Comparison of ENCODE assay signal across 20 mouse cellular contexts in the genomic region with DNA sequence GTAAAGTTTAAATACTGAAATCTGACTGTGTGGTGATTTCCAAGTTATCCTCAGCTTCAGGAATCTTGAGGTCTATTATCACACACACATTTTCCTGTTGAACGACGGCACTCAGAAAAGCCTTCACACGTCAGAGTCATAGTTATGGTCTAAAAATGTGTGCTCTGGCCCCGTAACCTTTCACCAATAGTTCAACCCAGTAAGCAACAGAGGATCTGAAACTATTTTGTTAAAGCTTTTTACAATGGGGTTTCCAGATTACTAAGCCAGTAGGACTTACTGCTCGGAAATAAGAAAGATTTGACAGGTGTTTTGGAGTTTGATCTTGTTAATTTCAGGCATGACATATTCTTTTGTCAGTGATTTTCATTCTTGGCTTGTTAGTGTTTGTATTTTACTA.
"Had no signal": no experiment of that assay in that cellular context is flagged by ENCODE, and none has a peak within 500 bp of the region (broad histone marks: within the 10 kb centered on the region; RNA-seq: fewer than 3 reads in every experiment).

No protein-coding gene starts in this region.

- ATAC-seq: midbrain, embryonic 15.5 days had no signal

- H3K27ac ChIP-seq: kidney, embryonic 15.5 days; limb, embryonic 12.5 days; limb, embryonic 15.5 days; liver, embryonic 13.5 days; midbrain, embryonic 12.5 days; midbrain, embryonic 15.5 days; neural tube, embryonic 13.5 days; stomach, postnatal 0 days had no signal

- H3K27me3 ChIP-seq: kidney, embryonic 15.5 days; limb, embryonic 12.5 days; limb, embryonic 15.5 days; liver, embryonic 13.5 days; midbrain, embryonic 12.5 days; midbrain, embryonic 15.5 days; neural tube, embryonic 13.5 days had no signal

- H3K36me3 ChIP-seq: kidney, embryonic 15.5 days; limb, embryonic 12.5 days; limb, embryonic 15.5 days; liver, embryonic 13.5 days; midbrain, embryonic 12.5 days had no signal

- H3K4me3 ChIP-seq: kidney, embryonic 15.5 days; limb, embryonic 12.5 days; limb, embryonic 15.5 days; liver, embryonic 13.5 days; midbrain, embryonic 12.5 days; midbrain, embryonic 15.5 days; myocyte; neural tube, embryonic 13.5 days had no signal

- H3K9me3 ChIP-seq: kidney, embryonic 15.5 days; limb, embryonic 12.5 days; limb, embryonic 15.5 days; liver, embryonic 13.5 days; midbrain, embryonic 12.5 days; midbrain, embryonic 15.5 days; neural tube, embryonic 13.5 days had no signal

- H3K4me1 ChIP-seq: kidney, embryonic 15.5 days; limb, embryonic 12.5 days; limb, embryonic 15.5 days; liver, embryonic 13.5 days; midbrain, embryonic 12.5 days; midbrain, embryonic 15.5 days; neural tube, embryonic 13.5 days had no signal

- DNase-seq: kidney, adult 11 months; kidney, adult 8-10 months; kidney, postnatal 10 days; kidney, postnatal 4 days; left cerebral cortex, postnatal 4 days; liver, embryonic 13.5 days; lung, embryonic 14.5 days; lung, postnatal 10 days; lung, postnatal 36 days; thymus, adult 2 months; thymus, postnatal 14 days; thymus, postnatal 4 days had no signal
